Mouse (Mus musculus) c-Kit-positive CD71-positive TER-119-positive erythroid progenitor cells, embryonic 14.5 days (primary cell): ENCODE measurements around the gene Olfr731.

ENCODE experiments used
- DNase-seq: peaks from one replicate; pipeline ENCODE4 v3.0.0-alpha.2; 2013; ENCODE audit warnings: low spot score

The Olfr731 gene

GRCm38 (mm10) chr14:50241766-50242165 is at the start of gene Olfr731:
Gene Olfr731, minus strand, starts transcription at chr14:50241866.
- DNase-seq: no peak

GRCm38 (mm10) chr14:50284106-50284505 is 42.4 kb upstream of the Olfr731 start, which contains the start of gene Olfr732:
Gene Olfr732, minus strand, starts transcription at chr14:50284206.
- no peak for DNase-seq

GRCm38 (mm10) chr14:50188098-50188497 is 53.6 kb downstream of the Olfr731 start, which contains the start of gene Olfr730:
Gene Olfr730, minus strand, starts transcription at chr14:50188198.
- no peak for DNase-seq
